Mouse (Mus musculus) embryonic facial prominence, embryonic 10.5 days (tissue): ENCODE measurements around the gene H1fx. TPM values are rescaled to one million over a fixed set of nuclear protein-coding genes. Genes with fewer than 3 reads are reported as not detected.
"Not testable (repeated sequence)": the region's sequence is repeated elsewhere in the genome, so short reads cannot be mapped to it uniquely, and the experiment has no call there.

ENCODE experiments used
- DNase-seq: peaks from one replicate; pipeline ENCODE4 v3.0.0-alpha.2; 2017; ENCODE audit warnings: low spot score
- H3K27ac ChIP-seq: fragments of 300-500 bp; sonication (generic); replicated peaks from 2 replicates; pipeline ENCODE4 v1.5.1; 2016; ENCODE audit warnings: mild to moderate bottlenecking
- H3K27me3 ChIP-seq: fragments of 300-500 bp; sonication (generic); replicated peaks from 2 replicates; pipeline ENCODE4 v1.6.1; 2016; ENCODE audit warnings: low read depth, mild to moderate bottlenecking; ENCODE audit not compliant: poor library complexity, severe bottlenecking
- H3K36me3 ChIP-seq: fragments of 300-500 bp; sonication (generic); replicated peaks from 2 replicates; pipeline ENCODE4 v1.6.1; 2016; ENCODE audit warnings: mild to moderate bottlenecking, moderate library complexity
- H3K4me1 ChIP-seq: fragments of 300-500 bp; sonication (generic); 2 replicates; pipeline ENCODE4 v1.6.1; 2016
- H3K4me3 ChIP-seq: fragments of 300-500 bp; sonication (generic); 2 replicates; pipeline ENCODE4 v1.5.1; 2016; ENCODE audit warnings: mild to moderate bottlenecking, moderate library complexity
- H3K9me3 ChIP-seq: fragments of 300-500 bp; sonication (generic); 2 replicates; pipeline ENCODE4 v1.6.1; 2016; ENCODE audit warnings: mild to moderate bottlenecking
- WGBS: fragments of 180-500 bp; shearing (Covaris S2); methylation state at CpG from one replicate; pipeline ENCODE4 v1.1.7; 2016; 5-methylcytosine and 5-hydroxymethylcytosine counted together
- polyA plus RNA-seq: library from polyadenylated mRNA; unstranded; fragments of >200 nt; fragmentation: Nextera tagmentation; extraction: Ambion mirVana; gene quantifications from 2 replicates; pipeline ENCODE4 v1.2.1, GENCODE M21; 2016

H1fx gene
- 29.2 and 35.8 TPM in 2 replicates for polyA plus RNA-seq

GRCm38 (mm10) chr6:87981547-87982256 lies at the start of gene H1fx:
Gene H1fx (minus strand): TSS chr6:87981637.
- peak; percentile 90 for DNase-seq
- peak within 1 kb of the TSS; percentile 97 for H3K4me3 ChIP-seq
- H3K27me3 ChIP-seq: no peaks in the 10 kb centered on the region
- peak within 1 kb of the TSS; percentile 98 for H3K27ac ChIP-seq
- H3K4me1 ChIP-seq: peaks cover 24% of the 10 kb centered on the region
- H3K36me3 ChIP-seq: peaks cover 40% of the 10 kb centered on the region
- WGBS: under 1% methylated on average over 55 of the region's 55 CpGs
- no peaks in the 10 kb centered on the region for H3K9me3 ChIP-seq

- WGBS: 95% methylated on average over 2 of the region's 2 CpGs
- no peaks in the 10 kb centered on the region for H3K4me1 ChIP-seq
Measured at GRCm38 (mm10) chr6:88030432-88030831, 49.0 kb upstream of the H1fx start.

GRCm38 (mm10) chr6:88027390-88027789 lies 46.0 kb upstream of the H1fx start:
- Histone ChIP-seq H3K27me3 (no peaks in the 10 kb centered on the region), H3K27ac (no peak overlapping the region), H3K4me3 (no peak overlapping the region), H3K4me1 (no peaks in the 10 kb centered on the region), H3K9me3 (no peaks in the 10 kb centered on the region), H3K36me3 (peaks cover 76% of the 10 kb centered on the region)
- no peak for DNase-seq
- 80% methylated on average over 5 of the region's 5 CpGs for WGBS

More at GRCm38 (mm10) chr6:88030432-88030831, 49.0 kb upstream of the H1fx start:
- H3K4me3 ChIP-seq: no peak overlapping the region
- no peaks in the 10 kb centered on the region for H3K9me3 ChIP-seq
- no peak overlapping the region for H3K27ac ChIP-seq
- peaks cover 62% of the 10 kb centered on the region for H3K36me3 ChIP-seq
- no peak for DNase-seq
- no peaks in the 10 kb centered on the region for H3K27me3 ChIP-seq

GRCm38 (mm10) chr6:88023316-88023890 lies 42.0 kb upstream of the H1fx start:
- Histone ChIP-seq H3K4me3 (no peak overlapping the region), H3K4me1 (no peaks in the 10 kb centered on the region), H3K27me3 (no peaks in the 10 kb centered on the region), H3K27ac (no peak overlapping the region), H3K9me3 (no peaks in the 10 kb centered on the region), H3K36me3 (peaks cover 49% of the 10 kb centered on the region)
- 96% methylated on average over 10 of the region's 10 CpGs for WGBS
- no peak for DNase-seq

GRCm38 (mm10) chr6:88019154-88019553 lies 37.7 kb upstream of the H1fx start:
- Histone ChIP-seq H3K4me3 (no peak overlapping the region), H3K27ac (no peak overlapping the region), H3K9me3 (no peaks in the 10 kb centered on the region), H3K36me3 (peaks cover 30% of the 10 kb centered on the region), H3K4me1 (peaks cover 7% of the 10 kb centered on the region), H3K27me3 (no peaks in the 10 kb centered on the region)
- 77% methylated on average over 2 of the region's 2 CpGs for WGBS
- no peak for DNase-seq

- H3K36me3 ChIP-seq: peaks cover 30% of the 10 kb centered on the region
- H3K9me3 ChIP-seq: no peaks in the 10 kb centered on the region
- no peaks in the 10 kb centered on the region for H3K27me3 ChIP-seq
- H3K4me1 ChIP-seq: peaks cover 7% of the 10 kb centered on the region
- H3K27ac ChIP-seq: no peak overlapping the region
- 72% methylated on average over 4 of the region's 4 CpGs for WGBS
- H3K4me3 ChIP-seq: no peak overlapping the region
- DNase-seq: no peak
Measured at GRCm38 (mm10) chr6:88017821-88018220, 36.4 kb upstream of the H1fx start.

GRCm38 (mm10) chr6:88015797-88016196 lies 34.4 kb upstream of the H1fx start:
- Histone ChIP-seq H3K27ac (no peak overlapping the region), H3K36me3 (peaks cover 45% of the 10 kb centered on the region), H3K4me3 (no peak overlapping the region), H3K27me3 (no peaks in the 10 kb centered on the region), H3K9me3 (no peaks in the 10 kb centered on the region), H3K4me1 (peaks cover 7% of the 10 kb centered on the region)
- DNase-seq: no peak
- 81% methylated on average over 2 of the region's 2 CpGs for WGBS

- Histone ChIP-seq H3K36me3 (peaks cover 68% of the 10 kb centered on the region), H3K4me3 (no peak overlapping the region), H3K27me3 (no peaks in the 10 kb centered on the region), H3K4me1 (peaks cover 7% of the 10 kb centered on the region), H3K27ac (no peak overlapping the region), H3K9me3 (no peaks in the 10 kb centered on the region)
- DNase-seq: no peak
- 79% methylated on average over 4 of the region's 4 CpGs for WGBS
Measured at GRCm38 (mm10) chr6:88013456-88013855, 32.0 kb upstream of the H1fx start.

- H3K27ac ChIP-seq: no peak overlapping the region
- H3K4me3 ChIP-seq: no peak overlapping the region
- DNase-seq: no peak
- peaks cover 3% of the 10 kb centered on the region for H3K4me1 ChIP-seq
- no peaks in the 10 kb centered on the region for H3K9me3 ChIP-seq
- WGBS: 86% methylated on average over 2 of the region's 2 CpGs
- H3K27me3 ChIP-seq: no peaks in the 10 kb centered on the region
- peaks cover 77% of the 10 kb centered on the region for H3K36me3 ChIP-seq
Measured at GRCm38 (mm10) chr6:88012601-88013000, 31.2 kb upstream of the H1fx start.

- not testable (repeated sequence) for H3K4me1 ChIP-seq, H3K4me3 ChIP-seq, H3K27ac ChIP-seq, H3K27me3 ChIP-seq, H3K9me3 ChIP-seq, DNase-seq
- 75% methylated on average over 1 of the region's 1 CpGs for WGBS
- peaks cover 92% of the 10 kb centered on the region for H3K36me3 ChIP-seq
Measured at GRCm38 (mm10) chr6:88011106-88011505, 29.7 kb upstream of the H1fx start.

GRCm38 (mm10) chr6:88009209-88009608 lies 27.8 kb upstream of the H1fx start:
- no peaks in the 10 kb centered on the region for H3K9me3 ChIP-seq
- no peaks in the 10 kb centered on the region for H3K27me3 ChIP-seq
- H3K36me3 ChIP-seq: peaks cover 98% of the 10 kb centered on the region
- no peak for DNase-seq
- no peaks in the 10 kb centered on the region for H3K4me1 ChIP-seq
- WGBS: 87% methylated on average over 4 of the region's 4 CpGs
- no peak overlapping the region for H3K27ac ChIP-seq
- no peak overlapping the region for H3K4me3 ChIP-seq

GRCm38 (mm10) chr6:88004773-88005172 lies 23.3 kb upstream of the H1fx start:
- H3K9me3 ChIP-seq, H3K27me3 ChIP-seq, H3K4me1 ChIP-seq, DNase-seq, H3K27ac ChIP-seq, H3K4me3 ChIP-seq: not testable (repeated sequence)
- H3K36me3 ChIP-seq: peaks cover 98% of the 10 kb centered on the region
- WGBS: 92% methylated on average over 14 of the region's 14 CpGs

GRCm38 (mm10) chr6:88003439-88003838 lies 22.0 kb upstream of the H1fx start:
- Histone ChIP-seq H3K4me1 (no peaks in the 10 kb centered on the region), H3K9me3 (no peaks in the 10 kb centered on the region), H3K36me3 (peaks cover 96% of the 10 kb centered on the region), H3K27ac (no peak overlapping the region), H3K4me3 (no peak overlapping the region), H3K27me3 (no peaks in the 10 kb centered on the region)
- no peak for DNase-seq
- 91% methylated on average over 4 of the region's 4 CpGs for WGBS
